Mouse (Mus musculus) retina, embryonic 14.5 days (tissue): ENCODE results near the gene Homez.

Experiments
- DNase-seq: peaks from one replicate; pipeline ENCODE4 v3.0.0-alpha.2; 2015; ENCODE audit warnings: low spot score

Homez gene

GRCm38 (mm10) chr14:54868026-54868425, 2.7 kb downstream of the Homez start:
- no peak for DNase-seq

GRCm38 (mm10) chr14:54866936-54867335, 3.8 kb downstream of the Homez start:
- peak; percentile 31 for DNase-seq

- no peak for DNase-seq
Measured at GRCm38 (mm10) chr14:54866268-54866667, 4.5 kb downstream of the Homez start.

- no peak for DNase-seq
Measured at GRCm38 (mm10) chr14:54865626-54866025, 5.1 kb downstream of the Homez start.

- peak; percentile 37 for DNase-seq
Measured at GRCm38 (mm10) chr14:54864313-54865036, 6.3 kb downstream of the Homez start.

- peak; percentile 97 for DNase-seq
Measured at GRCm38 (mm10) chr14:54863501-54864312, 7.1 kb downstream of the Homez start.

GRCm38 (mm10) chr14:54860511-54860910, 10.2 kb downstream of the Homez start:
- peak; percentile 77 for DNase-seq

GRCm38 (mm10) chr14:54857891-54858290, 12.9 kb downstream of the Homez start:
- no peak for DNase-seq

- DNase-seq, result no peak
Measured at GRCm38 (mm10) chr14:54856703-54857102, 14.1 kb downstream of the Homez start.

GRCm38 (mm10) chr14:54855726-54856125, 15.0 kb downstream of the Homez start:
- DNase-seq, result no peak

GRCm38 (mm10) chr14:54843461-54843860, 27.3 kb downstream of the Homez start:
- DNase-seq, result peak; percentile 86

GRCm38 (mm10) chr14:54823716-54824115, 47.0 kb downstream of the Homez start:
- no peak for DNase-seq

GRCm38 (mm10) chr14:54822301-54822700, 48.5 kb downstream of the Homez start:
- DNase-seq, result no peak

- peak; percentile 53 for DNase-seq
Measured at GRCm38 (mm10) chr14:54817791-54818190, 53.0 kb downstream of the Homez start.

GRCm38 (mm10) chr14:54815737-54816136, 55.0 kb downstream of the Homez start:
- DNase-seq, result no peak

- DNase-seq, result no peak
Measured at GRCm38 (mm10) chr14:54813991-54814390, 56.8 kb downstream of the Homez start, which contains the start of gene Rnf212b. Rnf212b (plus strand) TSS chr14:54814141.

- DNase-seq, result no peak
Measured at GRCm38 (mm10) chr14:54809668-54810033, 61.1 kb downstream of the Homez start.

- DNase-seq, result no peak
Measured at GRCm38 (mm10) chr14:54808718-54809667, 61.8 kb downstream of the Homez start.

GRCm38 (mm10) chr14:54806124-54806523, 64.6 kb downstream of the Homez start:
- no peak for DNase-seq
